Mouse (Mus musculus) frontal cortex, adult (tissue): Measurements from ENCODE around the gene Tac4.

Experiments used
- ATAC-seq: cut with Nextera tagmentation; 2 replicates; pipeline ENCODE4 v1.9.2; 2017; ENCODE audit warnings: mild to moderate bottlenecking, moderate library complexity, mixed read lengths; ENCODE audit not compliant: low TSS enrichment

The Tac4 gene

GRCm38 (mm10) chr11:95261178-95261751, at the start of gene Tac4:
Gene Tac4, plus strand, starts transcription at chr11:95261529.
- no peak for ATAC-seq

DNA sequence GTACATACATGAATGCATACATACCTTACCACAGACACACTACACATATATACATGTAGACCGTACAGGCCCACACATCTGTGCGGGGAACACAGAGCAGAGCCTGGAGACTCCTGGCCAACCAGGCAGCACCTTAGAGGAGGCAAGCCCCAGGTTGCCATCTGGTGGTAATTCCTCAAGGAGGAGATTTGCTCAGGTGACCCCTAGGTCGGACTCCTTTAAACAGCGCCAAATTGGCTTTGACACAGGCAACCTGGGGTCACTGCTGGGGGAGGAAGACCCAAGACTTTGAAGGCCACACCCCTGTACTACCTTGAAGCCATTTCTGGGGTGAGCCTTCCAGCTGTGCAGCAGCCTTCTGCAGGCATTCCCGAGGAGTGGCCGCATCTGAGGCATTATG, 47.7 kb upstream of the Tac4 start:
- ATAC-seq, result no peak

DNA sequence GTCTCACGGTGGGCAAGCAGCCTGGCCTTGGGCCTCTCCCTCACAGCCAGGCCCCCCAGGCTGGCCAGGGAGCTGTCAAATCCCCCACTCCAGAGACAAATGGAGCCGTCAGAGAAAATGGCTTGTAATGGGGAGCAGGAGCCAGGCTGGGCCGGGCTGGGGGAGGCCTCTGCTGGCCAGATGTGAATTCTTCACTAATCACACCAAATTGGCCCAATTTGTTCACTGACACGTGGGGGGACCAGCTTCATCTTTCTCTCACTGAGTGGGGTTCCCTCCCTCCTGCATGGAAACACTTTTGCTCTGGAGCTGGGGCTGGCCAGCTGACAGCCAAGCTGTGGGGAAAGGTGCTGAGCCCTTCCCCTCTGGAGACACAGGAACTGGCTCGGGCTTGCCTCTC, 47.0 kb upstream of the Tac4 start:
- ATAC-seq, result no peak

DNA sequence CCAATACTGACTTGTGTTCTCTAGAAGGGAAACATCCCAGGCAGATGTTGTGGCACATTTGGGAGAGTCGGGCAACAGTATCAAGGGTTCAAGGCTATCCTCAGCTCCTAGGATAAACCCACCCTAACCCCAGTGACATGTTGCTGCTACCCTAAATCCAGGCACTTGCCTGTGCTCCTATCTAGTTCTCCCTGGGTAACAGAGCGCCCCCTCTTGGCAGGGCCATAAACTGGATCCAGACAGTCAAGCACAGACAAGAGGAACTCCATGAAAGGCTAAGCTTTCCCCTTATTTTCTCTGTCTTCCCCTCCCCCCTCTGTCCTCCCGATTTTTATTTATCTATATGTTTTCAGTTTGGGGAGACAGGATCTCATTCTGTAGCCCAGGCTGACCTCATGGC, 45.1 kb upstream of the Tac4 start:
- no peak for ATAC-seq

GRCm38 (mm10) chr11:95219111-95219510, 42.2 kb upstream of the Tac4 start:
- no peak for ATAC-seq

GRCm38 (mm10) chr11:95223473-95223872, 37.9 kb upstream of the Tac4 start:
- ATAC-seq, result no peak

DNA sequence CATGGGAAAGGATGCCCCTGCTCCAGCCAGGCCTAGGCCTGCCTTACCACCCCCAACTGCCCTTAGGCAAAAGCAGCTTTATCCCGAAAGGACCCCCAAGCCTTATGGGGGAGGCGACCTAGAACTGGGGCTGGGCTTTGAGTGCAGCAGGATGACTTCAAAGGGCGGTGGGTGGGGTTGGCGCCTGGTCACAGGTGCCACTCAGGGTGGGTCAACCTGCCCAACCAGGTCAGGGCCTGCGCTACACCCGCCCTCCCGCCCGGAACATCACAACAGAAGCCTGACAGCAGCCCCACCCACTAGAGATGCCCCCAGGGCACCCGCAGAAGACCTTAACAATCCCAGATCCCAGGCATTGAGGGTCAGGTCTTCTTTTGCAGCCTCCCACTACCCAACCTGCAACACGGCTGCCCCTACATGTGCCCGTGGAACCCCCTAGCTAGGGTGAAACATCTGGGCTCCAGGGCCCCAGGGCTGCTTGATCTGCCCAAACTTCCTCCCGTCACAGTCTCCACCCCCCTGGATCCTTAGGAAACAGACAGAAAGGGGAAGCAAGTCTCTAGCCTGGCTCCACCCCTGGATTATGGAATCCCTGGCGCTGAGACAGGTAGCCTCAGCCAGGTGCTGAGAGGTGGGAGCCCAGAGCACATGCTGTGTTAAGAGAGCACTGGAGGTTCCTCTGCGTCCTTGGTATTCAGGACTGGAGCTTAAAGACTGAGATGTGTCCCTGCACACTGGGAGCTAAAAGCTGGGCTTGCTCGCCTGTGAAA, 37.0 kb upstream of the Tac4 start:
- no peak for ATAC-seq

DNA sequence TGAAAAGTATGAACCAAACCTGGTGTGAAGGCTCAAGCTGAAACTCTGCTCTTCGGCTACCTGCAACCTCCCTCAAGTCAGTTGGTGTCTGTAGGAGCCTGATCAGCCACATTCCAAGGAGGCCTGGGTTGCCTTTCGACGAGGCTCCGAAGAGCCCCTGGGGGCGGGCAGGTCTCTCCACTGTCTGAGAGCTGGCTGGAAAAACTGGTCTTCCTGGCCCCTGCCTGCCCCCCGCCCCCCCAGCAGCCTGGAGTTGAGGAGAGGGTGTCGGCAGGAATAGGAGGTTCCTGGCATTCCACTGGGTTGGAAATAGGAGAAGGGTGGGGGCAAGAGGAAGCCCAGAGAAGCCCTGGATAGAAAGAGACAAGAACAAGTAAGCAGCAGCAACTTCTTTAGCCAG, 35.9 kb upstream of the Tac4 start:
- ATAC-seq, result no peak

DNA sequence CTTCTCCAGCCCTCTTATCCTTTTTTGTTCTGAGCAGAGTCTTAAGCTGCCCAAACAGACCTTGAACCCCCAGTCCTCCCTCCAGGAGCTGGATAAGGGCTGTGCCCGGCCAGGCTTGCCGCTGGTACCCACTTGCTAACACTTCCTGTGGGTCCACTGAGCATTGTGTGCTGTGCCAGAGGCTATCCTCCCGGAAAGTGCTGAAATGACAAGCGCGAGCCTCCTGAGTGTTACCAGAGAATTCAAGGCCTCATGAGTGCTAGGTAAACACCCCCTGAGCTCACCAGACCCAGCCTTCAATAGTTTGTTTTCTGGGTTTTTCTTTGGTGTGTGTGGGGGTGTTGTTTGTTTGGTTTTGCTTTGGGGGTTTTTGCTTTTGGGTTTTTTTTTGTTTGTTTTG, 33.9 kb upstream of the Tac4 start:
- ATAC-seq, result no peak

DNA sequence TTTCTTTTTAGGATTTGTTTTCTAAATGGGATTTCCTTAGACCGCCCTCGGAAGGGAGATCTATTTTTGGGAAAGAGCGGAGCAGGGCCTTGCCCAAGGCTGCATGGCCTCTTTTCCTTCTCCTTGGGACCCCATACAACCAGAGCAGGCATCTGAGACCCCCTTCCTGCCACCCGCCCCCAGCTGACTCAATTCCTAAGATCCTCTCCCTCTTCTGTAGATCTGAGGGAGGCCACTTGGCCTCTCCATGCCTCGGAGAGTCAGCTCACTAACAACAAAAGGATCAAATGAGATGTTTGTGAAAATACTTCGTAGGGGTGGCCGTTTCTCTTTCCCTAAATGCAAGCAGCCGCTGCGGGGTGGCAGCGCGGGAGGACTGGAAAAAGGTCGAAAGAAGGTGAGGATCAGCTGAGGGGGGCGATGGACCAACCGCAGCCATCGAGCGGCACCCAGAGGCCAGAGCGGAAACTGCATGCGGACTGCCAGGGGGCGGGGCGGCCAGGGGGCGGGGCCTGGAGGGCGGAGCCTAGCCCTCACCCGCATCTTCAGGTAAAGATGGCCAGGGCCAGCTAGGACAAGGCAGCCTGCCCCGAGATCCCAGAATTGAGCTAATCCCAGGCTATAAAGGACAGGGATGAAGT, 29.5 kb upstream of the Tac4 start:
- ATAC-seq, result 0 out of 2 replicates have a peak, but pooled peaks have one; percentile 50

DNA sequence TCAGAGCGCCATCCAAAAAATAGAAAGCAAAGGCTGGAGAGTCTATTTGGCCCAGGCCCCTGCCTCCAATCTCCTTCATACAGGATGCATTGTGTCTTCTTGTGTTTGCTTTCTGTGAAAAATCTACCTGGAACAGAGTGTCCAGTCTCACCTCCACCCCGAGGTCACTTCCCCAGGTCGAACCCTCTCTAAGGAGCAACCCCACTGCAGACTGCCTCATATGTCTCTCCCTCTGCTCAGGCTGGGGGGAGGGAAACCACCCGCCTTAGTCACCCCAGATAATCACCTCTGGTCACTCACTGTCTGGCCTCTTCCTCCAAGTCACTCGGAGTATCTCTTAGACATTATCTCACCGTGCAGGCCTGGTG, 29.0 kb upstream of the Tac4 start:
- no peak for ATAC-seq

- ATAC-seq, result no peak
These were observed 22.9 kb upstream of the Tac4 start for GRCm38 (mm10) chr11:95238477-95238876.

DNA sequence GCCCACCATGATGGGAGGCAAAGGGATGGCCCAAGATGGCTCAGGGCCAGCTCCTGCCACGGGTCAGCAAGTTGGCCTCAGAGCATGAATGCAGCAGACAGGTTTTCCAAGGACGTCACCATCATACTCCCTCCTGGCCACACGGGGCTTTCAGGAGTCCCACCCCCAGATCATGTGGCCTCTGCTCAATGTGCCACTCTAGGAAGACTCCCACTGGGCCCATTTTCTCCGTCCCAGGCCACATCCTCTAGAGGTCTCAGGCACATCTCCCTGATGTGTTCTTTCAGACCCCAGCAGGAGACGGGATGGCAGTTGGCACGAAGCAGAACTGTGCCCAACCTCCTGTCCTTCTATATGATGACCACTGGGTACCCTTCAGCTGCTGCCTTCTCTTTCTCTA, 18.7 kb upstream of the Tac4 start:
- ATAC-seq, result no peak

GRCm38 (mm10) chr11:95245456-95245855, 15.9 kb upstream of the Tac4 start:
- no peak for ATAC-seq

DNA sequence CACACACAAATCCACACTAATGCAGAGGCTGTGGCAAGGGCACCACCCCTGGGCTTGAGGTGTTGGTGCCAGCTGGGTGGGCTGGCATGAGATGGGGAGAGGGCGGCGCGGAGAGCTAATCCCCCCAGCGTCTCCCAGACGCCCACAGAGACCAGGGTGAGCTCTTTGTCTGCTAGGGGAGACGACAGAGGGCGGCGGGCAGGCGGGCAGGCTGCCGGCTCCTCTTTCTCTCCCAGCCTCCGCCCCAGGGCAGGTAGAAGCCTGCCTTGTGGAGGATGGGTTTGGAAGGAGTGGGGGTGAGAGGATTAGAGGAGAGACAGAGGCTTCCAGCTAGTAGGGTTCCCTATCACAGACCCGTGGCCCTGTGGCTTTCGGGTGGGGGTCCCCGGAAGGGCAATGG, 14.3 kb upstream of the Tac4 start:
- no peak for ATAC-seq

DNA sequence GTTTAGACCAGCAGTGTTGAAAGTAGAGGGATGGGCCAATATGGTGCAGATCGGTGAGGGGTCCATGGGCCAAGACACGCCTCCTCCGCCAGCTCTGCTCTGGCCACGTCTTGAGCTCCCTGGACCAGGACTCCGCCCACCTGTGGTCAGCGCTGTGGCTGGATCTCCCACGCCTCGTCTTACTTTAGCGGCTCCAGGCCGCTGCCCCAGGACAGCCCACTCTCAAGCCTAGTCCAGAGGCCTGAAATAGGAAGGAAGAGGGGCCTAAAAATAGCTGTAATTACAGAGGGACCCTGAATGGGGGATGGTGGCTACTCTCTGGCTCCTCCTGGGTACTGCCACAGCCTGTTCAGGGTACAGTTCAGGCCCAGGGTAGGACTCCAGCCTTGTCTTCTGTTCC, 11.2 kb upstream of the Tac4 start:
- no peak for ATAC-seq

DNA sequence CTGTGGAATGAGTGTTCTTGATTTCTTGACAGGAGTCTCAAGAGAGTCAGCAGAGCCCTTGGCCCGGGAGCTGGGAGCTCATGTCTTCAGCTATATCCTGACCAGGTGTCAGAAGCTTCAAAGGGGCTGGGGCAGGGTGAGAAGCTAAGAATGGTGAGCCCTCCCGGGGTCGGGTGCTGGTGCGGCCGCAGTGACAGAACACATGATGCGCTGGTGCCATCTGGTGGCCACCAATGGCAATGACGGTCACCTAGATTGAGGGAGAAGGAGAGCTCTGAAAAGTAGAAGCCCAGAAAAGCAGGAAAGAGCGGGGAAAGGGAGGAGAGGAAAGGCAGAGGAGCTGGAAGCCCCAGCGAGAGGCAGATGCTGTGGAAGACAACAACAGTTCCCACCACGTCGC, 10.0 kb upstream of the Tac4 start:
- ATAC-seq, result no peak

DNA sequence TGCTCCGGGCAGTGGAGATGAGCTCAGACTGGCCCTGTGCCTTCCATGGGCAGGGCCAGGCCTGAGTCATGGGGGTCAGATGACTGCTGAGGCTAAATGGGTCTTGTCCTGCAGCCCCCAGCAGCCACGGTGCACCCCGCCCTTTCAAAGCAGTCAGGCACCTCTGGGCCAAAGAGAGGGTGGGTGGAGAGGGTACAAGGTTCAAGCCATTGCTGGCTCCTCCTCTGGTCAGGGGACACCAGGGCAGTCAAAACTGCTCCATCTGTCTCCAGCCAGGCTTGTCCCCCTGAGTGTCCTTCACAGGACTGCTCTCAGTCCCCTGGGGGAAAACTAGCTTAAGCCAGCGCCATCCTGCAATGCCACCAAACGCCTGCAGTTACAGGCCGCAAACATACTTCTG, 9.2 kb upstream of the Tac4 start:
- no peak for ATAC-seq

DNA sequence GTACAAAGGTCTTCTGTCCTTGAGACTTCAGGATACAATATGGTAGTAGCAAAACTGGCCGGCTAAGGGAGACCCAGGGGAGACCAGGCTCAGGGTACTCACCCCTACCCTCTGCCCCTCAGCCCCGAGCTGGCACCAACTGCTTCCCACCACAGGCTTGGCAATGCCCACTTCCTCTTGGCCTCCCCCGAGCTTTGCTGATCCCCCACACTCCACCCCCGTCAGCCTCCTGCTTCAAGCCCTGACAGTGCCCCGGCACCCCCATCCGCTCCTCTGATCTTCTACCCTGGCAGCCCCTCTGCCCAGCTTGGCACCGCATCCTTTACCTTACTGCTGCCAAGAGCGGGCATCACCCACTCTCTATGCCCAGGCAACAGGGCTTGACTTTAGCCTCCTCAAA, 7.2 kb upstream of the Tac4 start:
- ATAC-seq, result no peak

GRCm38 (mm10) chr11:95255747-95256146, 5.6 kb upstream of the Tac4 start:
- ATAC-seq, result no peak

- ATAC-seq, result no peak
These were observed 3.4 kb upstream of the Tac4 start for GRCm38 (mm10) chr11:95257930-95258329.

DNA sequence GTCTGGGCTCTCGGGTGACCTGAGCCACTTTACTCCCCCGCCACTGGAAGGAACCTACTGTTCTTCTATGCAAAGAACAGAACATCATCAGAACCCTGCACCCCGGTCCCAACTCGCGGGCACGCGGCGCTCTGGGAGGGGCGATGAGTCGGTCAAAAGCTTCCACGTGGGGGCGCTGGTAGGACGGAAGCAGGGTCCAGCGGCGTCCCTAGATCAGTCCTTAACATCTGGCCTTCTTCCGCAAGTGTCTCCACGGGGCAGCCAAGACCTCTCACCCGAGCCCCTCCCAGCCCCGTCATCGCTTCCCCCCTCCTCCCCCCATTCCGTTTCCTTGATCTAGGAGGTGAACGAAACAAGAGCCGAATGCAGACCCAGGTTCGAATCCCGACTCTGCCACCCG, 2.8 kb upstream of the Tac4 start:
- peak; percentile 25; the same call in 1 of the 2 replicates for ATAC-seq

GRCm38 (mm10) chr11:95259088-95259849, 2.1 kb upstream of the Tac4 start:
- ATAC-seq, result peak; percentile 79
